Mouse (Mus musculus): ENCODE results near the gene Chd2. TPM values are rescaled to one million over a fixed set of nuclear protein-coding genes. Genes with fewer than 3 reads are reported as not detected.

The Chd2 gene
- total and polyA plus RNA-seq, 3 experiments = 76.7 to 217 (median 125) TPM

DNA sequence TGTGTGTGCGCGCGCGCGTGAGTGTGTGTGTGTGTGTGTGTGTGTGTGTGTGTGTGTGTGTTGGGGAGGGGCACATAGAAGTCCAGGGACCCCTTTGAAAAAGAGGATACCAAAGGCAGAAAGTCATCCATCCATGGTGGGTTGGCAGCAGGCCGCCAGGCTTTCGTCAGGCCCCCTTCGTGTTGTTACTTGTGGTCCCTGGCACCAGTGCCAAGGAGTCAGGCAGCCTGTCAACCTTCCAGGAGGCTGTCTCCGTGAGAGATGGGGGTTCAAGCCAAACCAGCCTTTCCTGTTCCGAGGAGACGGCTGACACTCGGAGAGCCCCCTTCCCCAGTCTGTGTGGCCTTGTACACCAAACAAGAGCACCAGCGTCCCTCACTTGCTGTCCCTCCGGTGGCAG is 127.4 kb downstream of the Chd2 start:
- ATAC-seq (ENCODE audit: extremely low read depth, insufficient number of reproducible peaks, low FRiP score, poor library complexity, severe bottlenecking) = no peak
- no peak for DNase-seq (ENCODE audit: low spot score)
- H3K4me3 ChIP-seq (ENCODE audit: low read depth, low read length) = no peak overlapping the region
- H3K27me3 ChIP-seq (ENCODE audit: insufficient read depth, low read length) = peaks cover 4% of the 10 kb centered on the region; the same call in 1 of the 2 replicates
- no peaks in the 10 kb centered on the region for H3K4me1 ChIP-seq (ENCODE audit: insufficient read depth, low read depth, low read length)
- no peak for TF ChIP-seq POLR2AphosphoS5 (IDR thresholded peaks at IDR 0.05; ENCODE audit: insufficient replicate concordance, low read depth, low read length)
- TF ChIP-seq GATA1 (IDR thresholded peaks at IDR 0.05; ENCODE audit: borderline replicate concordance, low read length) = no peak
- TF ChIP-seq GATA2 (IDR thresholded peaks at IDR 0.05; ENCODE audit: borderline replicate concordance, low read depth, low read length) = no peak
- TF ChIP-seq CTCF (IDR thresholded peaks at IDR 0.05; ENCODE audit: low read depth, low read length) = no peak
- no peaks in the 10 kb centered on the region for H3K9me3 ChIP-seq (replicated peaks)
- no peaks in the 10 kb centered on the region for H3K36me3 ChIP-seq (replicated peaks)

DNA sequence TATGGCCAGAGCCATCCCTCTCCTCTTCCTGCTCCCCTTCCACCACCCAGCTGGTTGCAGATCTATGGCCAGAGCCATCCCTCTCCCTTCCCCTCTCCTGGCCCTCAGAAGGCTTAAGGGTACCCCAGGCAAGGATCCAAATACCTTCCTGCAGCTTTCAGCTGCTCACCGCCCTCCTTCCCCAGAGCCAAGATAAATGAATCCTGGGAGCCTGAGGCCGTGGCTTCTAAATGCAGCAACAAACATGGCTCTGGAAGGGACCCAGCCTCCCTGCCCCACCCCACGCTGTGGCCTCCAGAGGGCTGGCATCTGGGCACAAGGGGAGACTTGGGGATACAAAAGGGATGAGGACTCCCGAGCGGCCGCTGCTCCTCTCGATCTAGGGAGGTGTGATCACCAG is 129.2 kb downstream of the Chd2 start:
- Histone ChIP-seq H3K36me3 (replicated peaks) (no peaks in the 10 kb centered on the region), H3K4me1 (ENCODE audit: insufficient read depth, low read depth, low read length) (no peaks in the 10 kb centered on the region), H3K9me3 (replicated peaks) (no peaks in the 10 kb centered on the region), H3K27me3 (ENCODE audit: insufficient read depth, low read length) (peaks cover 2% of the 10 kb centered on the region; the same call in 1 of the 2 replicates), H3K4me3 (ENCODE audit: low read depth, low read length) (no peak overlapping the region)
- TF ChIP-seq TAL1 (conservative IDR thresholded peaks at IDR 0.05; ENCODE audit: low read depth, low read length) (no peak), GATA2 (IDR thresholded peaks at IDR 0.05; ENCODE audit: borderline replicate concordance, low read depth, low read length) (no peak), GATA1 (IDR thresholded peaks at IDR 0.05; ENCODE audit: borderline replicate concordance, low read length) (no peak), CTCF (IDR thresholded peaks at IDR 0.05; ENCODE audit: low read depth, low read length) (no peak), POLR2AphosphoS5 (IDR thresholded peaks at IDR 0.05; ENCODE audit: insufficient replicate concordance, low read depth, low read length) (no peak)
- no peak for ATAC-seq (ENCODE audit: extremely low read depth, insufficient number of reproducible peaks, low FRiP score, poor library complexity, severe bottlenecking)
- no peak for DNase-seq (ENCODE audit: low spot score)

DNA sequence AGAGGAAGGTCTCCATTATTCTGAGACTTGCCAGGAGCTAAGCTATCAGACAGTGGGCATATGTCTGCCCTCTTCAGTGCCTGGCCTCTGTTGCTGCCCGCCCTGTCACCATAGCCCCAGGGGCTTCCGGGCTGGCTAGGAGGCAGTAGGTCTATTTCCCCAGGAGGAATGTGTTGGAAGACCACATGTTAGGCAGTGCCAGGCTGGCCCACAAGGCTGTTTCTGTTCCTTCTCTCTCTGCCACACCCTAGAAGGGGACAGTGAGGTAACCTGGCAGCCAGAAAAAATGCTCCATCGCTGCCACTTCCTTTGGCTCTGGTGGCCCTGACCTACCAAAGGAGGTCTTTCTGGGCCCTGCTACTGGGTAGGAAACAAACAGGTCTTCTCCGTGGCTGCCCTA is 129.6 kb downstream of the Chd2 start:
- TF ChIP-seq TAL1 (conservative IDR thresholded peaks at IDR 0.05; ENCODE audit: low read depth, low read length) (no peak), GATA1 (IDR thresholded peaks at IDR 0.05; ENCODE audit: borderline replicate concordance, low read length) (no peak)
- DNase-seq (ENCODE audit: low spot score) (no peak), ATAC-seq (ENCODE audit: extremely low read depth, insufficient number of reproducible peaks, low FRiP score, poor library complexity, severe bottlenecking) (no peak)
- Histone ChIP-seq H3K27me3 (ENCODE audit: insufficient read depth, low read length) (no peaks in the 10 kb centered on the region; the same call in 1 of the 2 replicates), H3K4me3 (ENCODE audit: low read depth, low read length) (no peak overlapping the region), H3K4me1 (ENCODE audit: insufficient read depth, low read depth, low read length) (no peaks in the 10 kb centered on the region), H3K9me3 (replicated peaks) (no peaks in the 10 kb centered on the region), H3K36me3 (replicated peaks) (no peaks in the 10 kb centered on the region)

DNA sequence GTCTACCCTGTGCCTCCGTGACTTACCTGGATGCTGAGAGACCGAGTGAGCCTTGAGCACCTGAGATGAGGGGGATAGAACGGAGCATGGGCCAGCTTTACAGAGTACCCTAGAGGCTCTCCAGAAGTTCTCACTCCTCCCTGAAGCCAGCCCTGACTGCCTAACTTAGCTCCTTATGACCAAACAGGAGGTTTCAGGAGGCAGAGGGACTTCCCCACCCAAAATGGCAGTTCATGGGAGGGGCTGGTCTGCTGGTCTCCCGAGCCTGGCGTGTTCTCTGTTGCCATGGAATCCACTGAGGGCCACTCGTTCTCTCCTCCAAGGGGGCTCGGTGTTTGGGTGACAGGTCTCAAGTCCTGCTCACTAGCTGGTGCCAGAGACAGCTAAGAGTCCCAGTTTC is 130.1 kb downstream of the Chd2 start:
- no peak for TF ChIP-seq GATA1 (IDR thresholded peaks at IDR 0.05; ENCODE audit: borderline replicate concordance, low read length)
- no peak for ATAC-seq (ENCODE audit: extremely low read depth, insufficient number of reproducible peaks, low FRiP score, poor library complexity, severe bottlenecking)

DNA sequence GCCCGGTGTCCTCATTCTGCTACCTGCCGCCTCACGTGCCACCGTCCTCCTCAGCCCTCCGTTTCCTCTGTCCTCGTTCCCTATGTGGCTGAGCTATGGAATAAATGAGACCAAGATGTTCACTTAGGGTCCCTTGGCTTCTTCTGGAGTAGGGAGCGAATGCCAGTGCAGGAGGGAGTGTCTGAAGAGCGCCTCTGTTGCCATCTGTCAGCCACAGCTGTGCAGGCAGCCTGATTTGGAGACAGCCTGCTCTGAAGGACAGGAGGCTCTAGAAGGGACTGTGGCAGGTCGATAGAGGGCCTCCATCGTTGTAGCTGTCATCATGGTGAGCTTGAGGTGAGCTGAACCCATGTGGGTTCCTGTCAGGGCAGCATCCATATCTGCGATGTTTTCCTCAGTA is 136.1 kb downstream of the Chd2 start:
- Histone ChIP-seq H3K9me3 (replicated peaks) (no peaks in the 10 kb centered on the region), H3K27me3 (ENCODE audit: insufficient read depth, low read length) (no peaks in the 10 kb centered on the region), H3K4me3 (ENCODE audit: low read depth, low read length) (no peak overlapping the region), H3K36me3 (replicated peaks) (no peaks in the 10 kb centered on the region), H3K4me1 (ENCODE audit: insufficient read depth, low read depth, low read length) (no peaks in the 10 kb centered on the region)
- TF ChIP-seq TAL1 (conservative IDR thresholded peaks at IDR 0.05; ENCODE audit: low read depth, low read length) = no peak
- TF ChIP-seq GATA1 (IDR thresholded peaks at IDR 0.05; ENCODE audit: borderline replicate concordance, low read length) = no peak
- no peak for TF ChIP-seq CTCF (IDR thresholded peaks at IDR 0.05; ENCODE audit: low read depth, low read length)
- no peak for TF ChIP-seq POLR2AphosphoS5 (IDR thresholded peaks at IDR 0.05; ENCODE audit: insufficient replicate concordance, low read depth, low read length)
- no peak for TF ChIP-seq GATA2 (IDR thresholded peaks at IDR 0.05; ENCODE audit: borderline replicate concordance, low read depth, low read length)
- DNase-seq (ENCODE audit: low spot score) = no peak
- no peak for ATAC-seq (ENCODE audit: extremely low read depth, insufficient number of reproducible peaks, low FRiP score, poor library complexity, severe bottlenecking)

More for the DNA sequence above, 130.1 kb downstream of the Chd2 start:
- Histone ChIP-seq H3K4me1 (ENCODE audit: insufficient read depth, low read depth, low read length) (no peaks in the 10 kb centered on the region), H3K36me3 (replicated peaks) (no peaks in the 10 kb centered on the region), H3K27me3 (ENCODE audit: insufficient read depth, low read length) (no peaks in the 10 kb centered on the region; the same call in 1 of the 2 replicates), H3K9me3 (replicated peaks) (no peaks in the 10 kb centered on the region), H3K4me3 (ENCODE audit: low read depth, low read length) (no peak overlapping the region)
- DNase-seq (ENCODE audit: low spot score) = no peak

DNA sequence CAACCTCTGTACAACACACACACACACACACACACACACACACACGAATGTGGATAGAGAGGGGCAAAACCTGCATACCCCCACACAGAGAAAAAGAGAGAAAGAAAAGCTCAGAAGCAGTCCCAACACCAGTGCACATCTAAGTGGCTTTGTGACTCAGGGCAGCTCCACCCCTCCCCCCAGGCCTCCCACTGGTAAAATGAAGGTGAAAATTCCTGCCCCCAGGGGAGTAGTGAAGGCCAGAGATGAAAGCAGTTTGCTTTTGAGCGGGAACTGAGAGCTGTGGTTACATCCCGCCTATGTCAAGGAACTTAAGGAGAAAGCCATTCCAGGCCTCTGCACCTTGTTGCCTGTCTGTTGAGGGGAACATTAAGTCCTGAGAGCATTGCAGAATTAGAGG is 138.1 kb downstream of the Chd2 start:
- Histone ChIP-seq H3K4me1 (ENCODE audit: insufficient read depth, low read depth, low read length) (no peaks in the 10 kb centered on the region), H3K9me3 (replicated peaks) (no peaks in the 10 kb centered on the region), H3K4me3 (ENCODE audit: low read depth, low read length) (no peak overlapping the region), H3K36me3 (replicated peaks) (no peaks in the 10 kb centered on the region), H3K27me3 (ENCODE audit: insufficient read depth, low read length) (no peaks in the 10 kb centered on the region)
- ATAC-seq (ENCODE audit: extremely low read depth, insufficient number of reproducible peaks, low FRiP score, poor library complexity, severe bottlenecking) (no peak), DNase-seq (ENCODE audit: low spot score) (no peak)
- TF ChIP-seq GATA2 (IDR thresholded peaks at IDR 0.05; ENCODE audit: borderline replicate concordance, low read depth, low read length) (no peak), CTCF (IDR thresholded peaks at IDR 0.05; ENCODE audit: low read depth, low read length) (no peak), TAL1 (conservative IDR thresholded peaks at IDR 0.05; ENCODE audit: low read depth, low read length) (no peak), GATA1 (IDR thresholded peaks at IDR 0.05; ENCODE audit: borderline replicate concordance, low read length) (no peak), POLR2AphosphoS5 (IDR thresholded peaks at IDR 0.05; ENCODE audit: insufficient replicate concordance, low read depth, low read length) (no peak)

DNA sequence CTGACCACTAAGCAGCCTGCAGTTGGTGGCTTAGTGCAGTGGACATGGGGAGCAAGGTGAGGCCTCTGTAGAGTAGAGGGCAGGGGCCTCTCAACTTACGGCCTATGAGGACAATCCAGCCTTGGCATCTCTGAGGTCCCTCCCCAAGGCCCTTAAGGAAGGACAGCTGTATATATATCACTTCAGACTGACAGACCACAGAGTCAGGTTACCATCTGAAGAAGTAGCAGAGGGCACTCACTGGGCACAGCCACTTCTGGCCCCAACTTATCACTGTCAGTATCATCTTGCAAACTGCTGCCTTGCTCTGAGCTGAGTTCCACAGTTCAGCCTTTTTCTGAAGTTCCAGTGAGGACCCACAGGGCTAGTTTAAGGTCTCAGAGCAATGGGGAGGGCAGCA is 139.0 kb downstream of the Chd2 start:
- Histone ChIP-seq H3K36me3 (replicated peaks) (no peaks in the 10 kb centered on the region), H3K27me3 (ENCODE audit: insufficient read depth, low read length) (no peaks in the 10 kb centered on the region)

More for the DNA sequence above, 139.0 kb downstream of the Chd2 start:
- H3K4me3 ChIP-seq (ENCODE audit: low read depth, low read length) = no peak overlapping the region
- DNase-seq (ENCODE audit: low spot score) (no peak), ATAC-seq (ENCODE audit: extremely low read depth, insufficient number of reproducible peaks, low FRiP score, poor library complexity, severe bottlenecking) (no peak)
- no peaks in the 10 kb centered on the region for H3K4me1 ChIP-seq (ENCODE audit: insufficient read depth, low read depth, low read length)
- H3K9me3 ChIP-seq (replicated peaks) = no peaks in the 10 kb centered on the region
- TF ChIP-seq GATA2 (IDR thresholded peaks at IDR 0.05; ENCODE audit: borderline replicate concordance, low read depth, low read length) = no peak
- TF ChIP-seq GATA1 (IDR thresholded peaks at IDR 0.05; ENCODE audit: borderline replicate concordance, low read length) = no peak
- TF ChIP-seq POLR2AphosphoS5 (IDR thresholded peaks at IDR 0.05; ENCODE audit: insufficient replicate concordance, low read depth, low read length) = no peak
- no peak for TF ChIP-seq CTCF (IDR thresholded peaks at IDR 0.05; ENCODE audit: low read depth, low read length)
- TF ChIP-seq TAL1 (conservative IDR thresholded peaks at IDR 0.05; ENCODE audit: low read depth, low read length) = no peak

Measured in G1E (cell line).